Mouse (Mus musculus) lung, adult 18-20 months (tissue): ENCODE measurements around the gene Ccdc138.
"Not testable (repeated sequence)": the region's sequence is repeated elsewhere in the genome, so short reads cannot be mapped to it uniquely, and the experiment has no call there.

Experiments
- DNase-seq, 2 experiments: peaks; one replicate each; pipeline ENCODE4 v3.0.0; 2022; ENCODE audit warnings: mixed read lengths in 2 of 2

Gene Ccdc138

DNA sequence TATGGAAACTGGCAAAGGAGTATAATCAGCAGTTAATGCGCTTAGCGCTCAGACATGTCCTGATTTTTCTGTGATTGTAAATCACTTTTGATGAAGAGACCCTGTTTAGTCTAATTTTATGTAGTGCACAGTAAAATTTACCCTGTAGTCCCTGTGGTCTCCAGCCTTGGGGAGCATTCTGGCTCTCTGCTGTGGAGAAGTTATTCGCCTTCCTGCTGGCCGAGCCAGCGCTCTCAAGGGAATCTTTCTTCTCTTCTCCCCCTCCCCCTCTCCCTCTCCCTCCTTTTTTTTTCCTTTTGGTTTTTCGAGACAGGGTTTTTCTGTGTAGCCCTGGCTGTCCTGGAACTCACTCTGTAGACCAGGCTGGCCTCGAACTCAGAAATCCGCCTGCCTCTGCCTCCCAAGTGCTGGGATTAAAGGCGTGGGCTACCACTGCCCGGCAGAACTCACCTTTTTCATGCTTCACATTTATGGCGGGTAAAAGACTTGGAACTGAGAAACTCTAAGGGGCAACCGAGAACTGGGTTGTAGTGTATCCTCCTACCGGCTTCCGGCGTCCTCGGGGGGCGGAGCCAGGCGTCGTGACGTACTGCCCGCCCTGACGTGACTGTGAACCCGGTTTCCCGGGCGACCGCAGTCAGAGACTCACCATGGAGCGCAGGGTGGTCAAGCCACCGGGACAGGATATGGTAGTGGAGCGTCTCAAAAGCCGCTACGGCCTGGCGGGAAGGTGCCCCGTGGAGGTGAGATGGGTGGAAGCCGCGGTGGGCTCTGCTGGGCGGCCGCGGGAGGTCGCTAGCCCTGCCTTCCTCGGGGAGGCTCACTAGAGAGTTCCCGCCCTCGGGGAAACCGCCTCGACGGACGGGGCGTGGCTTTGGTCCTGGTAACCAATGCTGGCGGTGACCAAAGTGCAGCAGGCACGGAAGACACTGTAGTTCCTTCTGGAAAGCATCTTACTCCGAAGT, at the start of gene Ccdc138:
Gene Ccdc138 (plus strand): TSS at position 629 of the 965 bp plus-strand sequence.
- peak; percentile 94 for DNase-seq

DNA sequence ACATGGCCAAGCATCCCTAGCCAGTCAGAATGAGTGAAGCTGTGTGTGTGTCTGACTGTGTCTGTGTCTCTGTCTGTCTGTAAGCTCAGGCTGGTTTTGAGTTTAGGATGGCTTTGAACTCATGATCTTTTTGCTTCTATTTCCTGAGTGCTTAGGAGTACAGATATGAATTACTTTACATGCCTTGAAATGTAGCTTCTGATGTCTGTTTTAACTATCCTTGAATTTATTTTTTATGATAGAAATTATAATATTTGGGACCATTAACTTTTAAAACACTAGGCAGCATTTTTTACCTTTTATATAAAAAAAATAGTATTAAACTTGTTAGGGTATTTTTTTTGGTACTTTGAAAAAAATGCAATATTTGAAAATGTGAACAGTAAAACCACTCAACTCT, 46.2 kb upstream of the Ccdc138 start:
- DNase-seq = no peak

DNA sequence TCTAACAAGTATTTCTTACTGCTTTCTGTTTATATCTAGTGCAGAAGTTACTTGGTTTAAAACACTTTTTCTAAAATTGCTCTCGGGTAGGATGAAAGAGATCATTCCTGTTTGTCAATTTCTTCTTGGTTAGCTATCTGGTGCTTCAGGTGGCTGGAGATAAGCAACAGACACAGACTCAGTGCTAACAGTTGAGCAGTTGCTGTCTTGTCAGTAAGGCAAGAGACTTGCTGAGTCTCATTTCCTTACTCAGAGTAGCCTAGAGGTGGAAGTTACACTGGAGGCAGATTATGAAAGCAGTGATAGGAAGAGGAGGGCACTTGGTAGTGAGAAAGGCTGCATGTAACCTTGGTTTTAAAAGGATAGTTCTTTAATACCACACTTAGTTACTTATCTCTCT, 45.6 kb upstream of the Ccdc138 start:
- DNase-seq = no peak

DNA sequence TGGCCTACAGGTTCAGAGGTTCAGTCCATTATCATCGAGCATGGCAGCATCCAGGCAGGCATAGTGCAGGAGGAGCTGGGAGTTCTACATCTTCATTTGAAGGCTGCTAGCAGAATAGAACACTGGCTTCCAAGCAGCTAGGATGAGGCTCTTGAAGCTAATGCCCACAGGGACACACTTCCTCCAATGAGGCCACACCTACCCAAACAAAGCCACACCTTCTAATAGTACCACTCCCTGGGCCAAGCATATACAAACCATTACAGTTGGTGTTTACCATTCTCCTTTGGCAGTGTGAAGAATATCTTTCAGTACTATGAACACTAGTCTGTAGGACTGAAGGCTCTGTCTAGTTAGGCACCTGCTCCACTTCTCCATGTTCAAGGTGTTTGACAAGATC, 37.9 kb upstream of the Ccdc138 start:
- DNase-seq = peak in 1 of 2 experiments; percentile 19

DNA sequence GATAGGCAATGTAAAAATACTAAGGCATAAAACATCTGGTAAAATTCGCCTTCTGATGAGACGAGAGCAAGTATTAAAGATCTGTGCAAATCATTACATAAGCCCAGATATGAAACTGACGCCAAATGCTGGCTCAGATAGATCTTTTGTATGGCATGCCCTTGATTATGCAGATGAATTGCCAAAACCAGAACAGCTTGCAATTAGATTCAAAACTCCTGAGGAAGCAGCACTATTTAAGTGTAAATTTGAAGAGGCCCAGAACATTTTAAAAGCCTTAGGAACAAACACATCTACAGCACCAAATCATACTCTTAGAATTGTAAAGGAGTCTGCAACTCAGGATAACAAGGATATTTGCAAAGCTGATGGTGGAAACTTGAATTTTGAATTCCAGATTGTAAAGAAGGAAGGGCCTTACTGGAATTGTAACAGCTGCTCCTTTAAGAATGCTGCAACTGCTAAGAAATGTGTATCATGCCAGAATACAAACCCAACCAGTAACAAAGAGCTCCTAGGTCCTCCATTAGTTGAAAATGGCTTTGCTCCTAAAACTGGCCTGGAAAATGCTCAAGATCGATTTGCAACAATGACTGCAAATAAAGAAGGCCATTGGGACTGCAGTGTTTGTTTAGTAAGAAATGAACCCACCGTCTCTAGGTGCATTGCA, 20.5 kb upstream of the Ccdc138 start:
- DNase-seq = no peak

DNA sequence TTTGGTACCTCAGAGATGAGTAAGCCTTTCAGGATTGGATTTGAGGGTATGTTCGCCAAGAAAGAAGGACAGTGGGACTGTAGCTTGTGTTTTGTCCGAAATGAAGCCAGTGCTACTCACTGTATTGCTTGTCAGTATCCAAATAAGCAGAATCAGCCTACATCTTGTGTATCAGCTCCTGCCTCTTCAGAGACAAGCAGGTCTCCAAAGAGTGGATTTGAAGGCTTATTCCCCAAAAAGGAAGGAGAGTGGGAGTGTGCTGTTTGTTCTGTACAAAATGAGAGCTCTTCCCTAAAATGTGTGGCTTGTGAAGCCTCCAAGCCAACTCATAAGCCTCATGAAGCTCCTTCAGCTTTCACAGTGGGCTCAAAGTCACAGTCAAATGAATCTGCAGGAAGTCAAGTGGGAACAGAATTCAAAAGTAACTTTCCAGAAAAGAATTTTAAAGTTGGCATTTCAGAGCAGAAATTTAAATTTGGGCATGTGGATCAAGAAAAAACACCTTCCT, 19.6 kb upstream of the Ccdc138 start:
- no peak for DNase-seq

DNA sequence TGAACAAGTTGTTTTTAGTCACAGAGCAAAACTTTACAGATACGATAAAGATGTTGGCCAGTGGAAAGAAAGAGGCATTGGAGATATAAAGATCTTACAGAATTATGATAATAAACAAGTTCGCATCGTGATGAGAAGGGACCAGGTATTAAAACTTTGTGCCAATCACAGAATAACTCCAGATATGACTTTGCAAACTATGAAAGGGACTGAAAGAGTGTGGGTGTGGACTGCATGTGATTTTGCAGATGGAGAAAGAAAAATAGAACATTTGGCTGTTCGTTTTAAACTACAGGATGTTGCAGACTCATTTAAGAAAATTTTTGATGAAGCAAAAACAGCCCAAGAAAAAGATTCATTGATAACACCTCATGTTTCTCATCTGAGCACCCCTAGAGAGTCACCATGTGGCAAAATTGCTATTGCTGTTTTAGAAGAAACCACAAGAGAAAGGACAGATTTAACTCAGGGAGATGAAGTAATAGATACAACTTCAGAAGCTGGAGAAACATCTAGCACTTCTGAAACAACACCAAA, 17.7 kb upstream of the Ccdc138 start:
- no peak for DNase-seq

DNA sequence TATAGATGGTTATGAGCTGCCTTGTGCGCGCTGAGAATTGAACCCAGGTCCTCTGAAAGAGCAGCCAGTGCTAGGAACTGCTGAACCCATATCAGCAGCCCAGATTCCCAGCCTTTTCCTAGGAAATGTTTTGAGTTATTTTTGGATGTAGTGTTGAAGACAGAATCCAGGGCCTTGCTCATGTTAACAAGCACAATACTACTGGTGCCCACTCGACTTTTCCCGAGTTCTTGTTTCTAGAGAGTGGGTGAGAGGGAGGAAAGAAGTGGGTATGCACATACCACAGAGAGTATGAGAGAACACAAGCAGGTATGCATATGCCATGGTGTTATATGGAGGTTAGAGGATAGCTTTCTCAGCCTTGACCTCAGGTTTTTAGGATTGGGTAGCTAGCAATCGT, 6.7 kb upstream of the Ccdc138 start:
- DNase-seq = no peak

DNA sequence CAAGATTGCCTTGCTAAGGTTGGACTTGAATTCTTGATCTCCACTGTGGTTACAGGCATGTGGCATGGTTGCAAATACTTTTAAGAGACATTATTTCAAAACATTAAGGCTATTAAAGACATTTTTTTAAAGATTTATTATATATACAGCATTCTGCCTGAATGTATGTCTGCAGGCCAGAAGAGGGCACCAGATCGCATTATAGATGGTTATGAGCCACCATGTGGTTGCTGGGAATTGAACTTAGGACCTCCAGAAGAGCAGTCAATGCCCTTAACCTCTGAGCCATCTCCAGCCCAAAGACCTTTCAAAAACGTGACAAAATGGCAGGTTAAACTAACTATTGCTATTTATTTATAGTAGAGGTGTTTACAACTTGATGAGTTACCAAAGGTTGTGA, 2.1 kb upstream of the Ccdc138 start:
- no peak for DNase-seq

DNA sequence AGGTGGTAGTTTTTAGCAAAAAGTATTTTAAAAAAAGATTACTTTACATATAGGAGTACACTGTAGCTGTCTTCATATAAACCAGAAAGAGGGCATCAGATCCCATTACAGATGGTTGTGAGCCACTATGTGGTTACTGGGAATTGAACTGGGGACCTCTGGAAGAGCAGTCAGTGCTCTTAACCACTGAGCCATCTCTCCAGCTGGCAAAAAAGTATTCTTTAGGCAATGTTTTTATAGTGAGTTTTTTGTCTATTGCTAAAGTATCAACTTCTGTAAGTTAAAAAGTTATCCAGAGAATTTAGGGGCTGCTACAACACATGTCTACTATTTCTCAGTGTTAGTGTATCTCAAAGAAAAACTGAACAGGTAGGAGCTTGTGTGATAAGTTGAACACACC, 1.0 kb upstream of the Ccdc138 start:
- no peak for DNase-seq

DNA sequence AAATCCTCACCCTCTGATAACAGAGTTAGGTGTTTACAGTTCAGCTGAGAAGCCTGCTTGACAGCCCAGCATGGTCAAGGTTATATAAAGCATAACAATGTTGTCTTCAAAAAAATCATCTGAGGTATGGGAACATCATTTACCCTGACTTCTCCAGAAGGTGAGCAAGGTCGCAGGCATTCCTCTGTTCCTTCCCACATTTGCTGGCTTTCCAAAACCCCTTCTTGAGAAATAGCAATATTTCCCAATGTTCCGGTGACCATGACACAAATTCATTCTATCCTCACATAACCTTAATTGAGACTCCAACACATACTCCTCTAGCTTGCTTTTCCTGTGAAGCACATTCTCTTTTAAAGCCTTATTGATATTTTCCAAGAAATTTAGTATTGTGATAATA, 768 bp downstream of the Ccdc138 start:
- DNase-seq = peak in 1 of 2 experiments; percentile 2

DNA sequence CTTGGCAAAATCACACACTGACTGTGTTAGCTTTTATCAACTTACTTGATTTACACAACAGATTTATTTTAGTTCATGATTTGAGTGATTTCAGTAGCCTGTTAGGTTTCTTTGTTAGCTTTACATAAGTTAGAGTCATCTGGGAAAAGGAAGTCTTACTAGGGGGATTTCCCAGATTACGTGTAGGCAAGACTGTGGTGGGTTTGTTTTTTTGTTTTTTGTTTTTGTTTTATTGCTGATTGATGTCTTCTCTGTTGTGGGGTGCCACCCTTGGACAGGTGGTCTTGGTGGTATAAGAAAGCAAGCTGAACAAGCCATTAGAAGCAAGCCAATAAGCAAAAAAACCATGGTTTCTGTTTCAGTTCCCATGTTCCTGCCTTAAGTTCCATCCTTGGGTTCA, 31.6 kb downstream of the Ccdc138 start:
- no peak for DNase-seq

DNA sequence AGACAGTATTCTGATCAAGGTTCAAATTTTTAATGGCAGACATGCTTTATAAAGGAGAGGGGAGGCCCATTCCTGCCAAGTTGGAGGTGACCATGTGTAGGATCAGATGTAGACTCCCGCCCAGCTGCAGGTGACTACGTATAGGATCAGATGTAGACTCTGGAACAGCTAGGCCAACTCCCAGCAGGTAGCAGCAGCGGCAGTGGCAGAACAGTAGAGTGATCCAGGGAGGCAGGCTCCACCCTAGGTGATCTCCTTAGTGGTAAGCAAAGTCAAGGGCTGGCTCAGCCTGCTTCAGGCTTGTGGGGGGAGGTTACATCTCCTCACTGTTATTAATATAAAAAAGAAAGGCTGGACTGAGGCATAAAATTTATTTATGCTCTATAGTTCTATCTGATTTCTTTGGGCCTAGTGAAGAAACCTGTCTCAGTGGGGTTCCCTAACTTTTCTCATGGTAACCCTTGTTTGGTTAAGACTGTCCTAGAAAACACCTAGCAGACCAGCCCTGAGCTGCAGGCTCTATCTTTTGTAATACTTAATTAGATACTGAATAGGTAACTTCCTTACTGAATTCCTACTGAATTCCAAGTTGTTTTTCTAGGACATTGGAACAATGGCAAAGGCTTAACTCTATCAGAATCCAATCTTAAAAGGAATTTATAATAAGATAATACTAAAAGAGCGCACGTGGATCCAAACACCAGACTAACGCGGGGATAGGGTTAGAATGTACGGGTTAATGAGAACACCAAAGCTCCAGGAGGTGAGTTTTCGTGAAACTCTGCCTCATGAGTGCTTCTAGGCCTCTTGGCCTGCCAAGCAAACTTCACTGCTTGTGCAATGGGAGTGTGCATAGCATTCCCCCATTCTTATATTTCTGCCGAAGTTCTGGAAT, 33.4 kb downstream of the Ccdc138 start:
- DNase-seq = no peak

DNA sequence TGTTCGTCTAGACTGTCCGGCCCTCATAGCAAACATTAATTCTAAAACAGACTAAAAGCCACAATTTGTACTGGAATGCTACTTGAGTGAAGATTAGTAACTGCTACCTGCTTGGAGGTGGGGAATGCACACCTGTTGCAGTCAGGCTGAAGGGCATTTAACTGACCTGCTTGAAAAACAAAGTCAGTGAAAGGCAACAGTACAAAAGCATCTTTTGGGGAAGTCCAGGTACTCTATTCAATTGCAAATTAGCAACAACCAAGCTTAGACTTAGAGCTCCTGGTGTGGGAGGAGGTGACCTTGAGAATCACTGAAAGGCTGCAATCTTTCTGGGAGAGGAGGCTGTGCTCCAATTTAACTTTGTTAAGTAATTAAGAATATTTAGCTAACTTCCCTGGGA, 34.4 kb downstream of the Ccdc138 start:
- DNase-seq = no peak

DNA sequence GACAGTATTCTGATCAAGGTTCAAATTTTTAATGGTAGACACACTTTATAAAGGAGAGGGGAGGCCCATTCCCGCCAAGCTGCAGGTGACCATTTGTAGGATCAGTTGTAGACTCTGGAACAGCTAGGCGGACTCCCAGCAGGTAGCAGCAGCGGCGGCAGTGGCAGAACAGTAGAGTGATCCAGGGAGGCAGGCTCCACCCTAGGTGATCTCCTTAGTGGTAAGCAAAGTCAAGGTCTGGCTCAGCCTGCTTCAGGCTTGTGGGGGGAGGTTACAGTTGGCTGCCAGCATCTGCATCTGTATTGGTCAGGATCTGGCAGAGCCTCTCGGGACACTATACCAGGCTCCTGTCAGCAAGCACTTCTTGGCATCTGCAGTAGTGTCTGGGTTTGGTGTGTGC, 38.5 kb downstream of the Ccdc138 start:
- DNase-seq = not testable (repeated sequence)

DNA sequence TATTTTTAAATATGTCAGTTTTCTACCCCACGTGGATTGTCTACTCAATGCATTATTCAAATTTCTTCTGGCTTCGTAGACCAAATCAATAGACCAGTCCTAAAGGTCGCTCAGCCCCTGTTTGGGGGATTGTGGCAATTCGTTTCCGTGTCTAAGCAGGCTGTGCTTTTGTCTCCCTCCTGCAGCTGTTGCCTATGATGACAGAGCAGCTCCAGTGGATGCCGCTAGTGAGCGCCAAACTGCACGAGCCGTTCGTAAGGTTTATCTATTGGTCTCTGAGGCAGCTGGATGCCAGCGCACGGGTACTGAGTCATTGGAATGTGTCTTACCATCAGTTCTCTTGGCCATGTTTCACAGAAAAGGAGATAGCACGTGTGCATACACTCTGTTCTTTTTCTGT, 42.9 kb downstream of the Ccdc138 start:
- DNase-seq = no peak

DNA sequence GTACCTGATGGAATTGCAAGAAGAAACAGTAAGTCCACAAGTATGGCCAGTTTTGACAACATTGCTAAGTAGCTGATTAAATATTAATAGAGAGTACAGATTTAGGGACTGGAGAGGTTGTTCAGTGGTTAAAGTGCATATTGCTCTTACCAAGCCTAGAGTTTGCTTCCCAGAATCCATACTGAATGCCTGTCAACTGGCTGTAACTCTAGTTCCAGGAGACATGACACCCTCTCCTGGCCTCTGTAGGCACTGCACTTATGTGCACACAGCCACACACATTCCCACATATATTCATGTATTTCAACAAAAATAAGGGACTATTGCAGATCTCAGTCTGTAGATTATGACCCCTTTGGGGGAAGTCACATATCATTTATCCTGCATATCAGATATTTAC, 51.0 kb downstream of the Ccdc138 start:
- DNase-seq = no peak

DNA sequence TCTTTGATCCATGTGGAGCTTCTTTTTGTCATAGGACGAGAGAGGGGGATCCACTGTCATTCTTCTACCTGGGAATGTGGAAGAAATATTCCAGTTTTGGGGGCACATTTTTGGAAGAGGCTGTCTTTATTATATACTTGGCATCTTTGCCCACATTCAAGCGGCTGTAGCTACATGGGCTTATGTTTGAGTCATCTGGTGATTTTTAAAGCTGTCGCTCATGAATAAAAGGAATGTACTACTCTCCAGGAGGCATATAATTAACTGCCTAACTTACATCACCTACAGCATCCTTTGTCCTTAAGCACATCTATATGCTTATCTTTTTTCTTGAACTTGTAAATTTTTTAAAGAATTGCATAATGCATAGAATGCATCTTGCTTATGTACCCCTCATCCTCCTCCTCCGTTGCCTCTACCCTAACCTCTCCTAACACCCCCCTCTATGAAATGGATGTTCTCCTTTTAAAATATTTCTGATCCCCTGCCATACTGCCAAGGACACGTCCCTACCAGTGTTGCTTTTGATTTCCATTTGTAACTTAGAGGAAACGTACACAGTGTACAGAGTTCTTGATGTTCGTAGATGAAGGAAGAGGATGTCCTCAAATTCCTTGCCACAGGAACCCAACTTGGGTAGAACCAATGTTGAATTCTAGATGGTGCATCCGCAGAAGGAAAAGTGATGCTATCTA, 57.1 kb downstream of the Ccdc138 start:
- DNase-seq = no peak

DNA sequence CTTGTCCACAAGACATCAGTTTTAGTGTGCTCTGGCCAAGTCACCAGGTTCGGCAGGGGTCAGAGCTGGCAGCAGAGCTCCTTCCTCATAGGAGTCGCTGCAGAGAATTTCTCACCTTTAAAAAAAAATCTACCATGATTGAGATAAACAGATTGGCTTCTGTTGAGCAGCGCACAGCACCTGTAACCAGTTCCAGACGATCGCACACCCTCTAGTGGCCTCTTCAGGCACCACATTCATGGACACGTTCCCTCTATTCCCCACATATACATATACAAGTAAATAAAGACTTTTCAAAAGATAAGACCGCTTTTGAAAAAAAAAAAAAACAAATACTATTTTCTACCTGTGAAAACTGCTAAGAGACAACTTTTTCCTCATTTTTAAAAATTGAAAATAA, 61.4 kb downstream of the Ccdc138 start:
- peak; percentile 54 to 61 for DNase-seq

DNA sequence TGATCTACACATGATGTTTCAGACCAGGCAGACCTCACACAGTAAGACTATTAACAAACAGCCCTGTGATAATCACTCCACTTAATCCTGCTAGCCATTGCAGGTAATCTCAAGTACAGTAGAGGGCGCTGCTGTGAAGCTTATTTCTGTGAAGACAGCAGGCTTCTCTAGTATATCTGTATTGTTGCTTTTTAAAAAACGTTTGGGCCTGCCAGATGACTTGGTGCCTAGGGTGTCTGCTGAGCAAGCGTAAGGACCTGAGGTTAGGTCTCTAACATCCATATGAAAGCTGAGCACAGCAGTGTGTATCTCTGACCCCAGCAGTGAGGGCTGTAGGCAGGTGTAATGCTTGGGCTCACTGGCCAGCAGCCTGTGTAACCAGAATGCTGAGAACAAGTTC, 62.2 kb downstream of the Ccdc138 start:
- DNase-seq = peak; percentile 20 to 41

DNA sequence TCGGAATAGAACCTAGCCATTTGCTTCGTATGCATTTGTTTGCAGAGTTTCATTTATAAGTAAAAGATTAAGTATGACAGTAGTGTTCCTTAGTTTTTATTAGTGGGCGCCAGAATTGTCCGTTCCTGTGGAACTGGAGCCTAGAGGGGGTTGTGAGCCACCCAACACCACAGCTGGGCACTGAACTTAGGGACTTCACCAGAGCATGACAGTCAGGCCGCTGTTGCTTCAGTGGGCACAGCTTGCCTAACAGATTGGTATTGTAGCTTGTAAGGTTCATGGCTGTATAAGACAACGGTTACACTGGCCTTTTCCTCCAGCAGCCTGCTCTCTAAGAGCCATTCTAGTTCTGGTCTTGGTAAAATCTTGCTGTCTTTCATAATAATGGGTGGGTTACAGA, 62.8 kb downstream of the Ccdc138 start:
- DNase-seq = no peak
